Mouse (Mus musculus): ENCODE measurements around the gene Zfp51. TPM values are rescaled to one million over a fixed set of nuclear protein-coding genes. Genes with fewer than 3 reads are reported as not detected.

Gene Zfp51
- polyA plus RNA-seq, 1 experiment from 2014 or later = 17.0 TPM

DNA sequence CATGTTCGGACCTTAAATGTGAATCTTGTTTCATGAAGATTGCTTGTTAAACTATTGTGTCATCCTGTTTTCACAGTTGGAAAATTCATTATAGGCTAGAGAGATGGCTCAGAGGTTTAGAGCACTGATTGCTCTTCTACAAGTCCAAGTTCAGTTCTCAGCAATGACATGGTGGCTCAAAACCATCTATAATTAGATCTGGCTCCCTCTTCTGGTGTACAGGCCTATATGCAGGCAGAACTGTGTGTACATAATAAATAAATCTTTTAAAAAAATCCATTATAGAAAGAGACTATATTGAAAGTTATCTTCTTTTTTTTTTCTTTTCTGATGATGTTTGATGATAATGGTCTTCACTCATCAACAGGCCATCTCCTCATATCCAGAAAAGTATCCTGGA, 54.4 kb downstream of the Zfp51 start:
- H3K9ac ChIP-seq (ENCODE audit: low read depth, low read length) = no peak overlapping the region
- H3K27ac ChIP-seq (ENCODE audit: low read depth, low read length) = no peak overlapping the region
- no peak overlapping the region for H3K4me2 ChIP-seq (replicated peaks; ENCODE audit: low read depth, low read length)
- H3K27me3 ChIP-seq (ENCODE audit: control insufficient read depth, insufficient read depth, low read length) = no peaks in the 10 kb centered on the region
- H3K4me3 ChIP-seq (ENCODE audit: low read length) = no peak overlapping the region
- ATAC-seq (ENCODE audit: low FRiP score, low TSS enrichment) = no peak
- no peaks in the 10 kb centered on the region for H3K4me1 ChIP-seq (ENCODE audit: control insufficient read depth, insufficient read depth, low read length)
- H3K36me3 ChIP-seq (ENCODE audit: control insufficient read depth, insufficient read depth, low read length) = peaks cover 15% of the 10 kb centered on the region; the same call in 1 of the 2 replicates
- no peaks in the 10 kb centered on the region for H3K9me3 ChIP-seq (ENCODE audit: control insufficient read depth, low read length)
- 100% methylated on average over 1 of the region's 1 CpGs for WGBS

DNA sequence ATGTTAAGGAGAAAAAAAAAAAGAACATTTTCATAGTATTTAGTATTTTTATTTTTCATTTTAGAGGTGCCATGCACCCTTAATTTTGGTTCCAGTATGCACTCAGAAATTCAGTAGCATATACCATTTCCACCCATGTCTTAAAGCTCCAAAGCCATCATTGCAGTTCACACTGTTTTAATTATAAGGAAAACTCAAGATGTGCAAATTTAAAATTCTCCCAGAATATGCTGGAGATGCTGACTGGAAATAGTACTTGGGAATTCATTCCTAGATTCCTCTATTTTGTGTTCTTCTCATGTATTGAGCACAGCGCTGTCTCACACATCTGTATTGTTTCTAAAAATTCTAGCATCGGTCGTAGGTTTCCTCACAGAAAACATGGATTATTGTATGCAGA, 56.1 kb downstream of the Zfp51 start:
- H3K4me2 ChIP-seq (replicated peaks; ENCODE audit: low read depth, low read length) = no peak overlapping the region
- no peak overlapping the region for H3K9ac ChIP-seq (ENCODE audit: low read depth, low read length)
- no peaks in the 10 kb centered on the region for H3K27me3 ChIP-seq (ENCODE audit: control insufficient read depth, insufficient read depth, low read length)
- H3K4me1 ChIP-seq (ENCODE audit: control insufficient read depth, insufficient read depth, low read length) = no peaks in the 10 kb centered on the region
- peaks cover 12% of the 10 kb centered on the region; the same call in 1 of the 2 replicates for H3K36me3 ChIP-seq (ENCODE audit: control insufficient read depth, insufficient read depth, low read length)
- no peak overlapping the region for H3K4me3 ChIP-seq (ENCODE audit: low read length)
- ATAC-seq (ENCODE audit: low FRiP score, low TSS enrichment) = no peak
- no peak overlapping the region for H3K27ac ChIP-seq (ENCODE audit: low read depth, low read length)
- H3K9me3 ChIP-seq (ENCODE audit: control insufficient read depth, low read length) = no peaks in the 10 kb centered on the region
- WGBS = 94% methylated on average over 3 of the region's 3 CpGs

DNA sequence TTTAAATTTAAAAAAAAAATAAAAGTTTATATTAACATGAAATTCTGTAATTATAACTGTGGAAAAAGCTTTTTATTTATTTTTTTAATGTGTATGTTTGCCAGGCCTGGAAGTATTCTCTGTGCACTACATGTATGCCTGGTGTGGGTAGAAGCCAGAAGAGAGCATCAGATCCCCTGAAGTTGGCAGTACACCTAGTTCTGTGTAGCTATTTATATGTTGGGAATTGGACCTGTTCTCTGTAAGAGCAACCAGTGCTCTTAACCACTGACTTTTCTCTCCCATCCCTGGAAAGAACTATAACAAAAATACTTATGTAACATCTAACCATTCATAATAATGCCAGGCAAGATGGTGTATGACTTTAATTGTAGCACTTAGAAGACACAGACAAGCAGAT, 59.6 kb downstream of the Zfp51 start:
- Histone ChIP-seq H3K36me3 (ENCODE audit: control insufficient read depth, insufficient read depth, low read length) (peaks cover 12% of the 10 kb centered on the region; the same call in 1 of the 2 replicates), H3K9ac (ENCODE audit: low read depth, low read length) (no peak overlapping the region), H3K27me3 (ENCODE audit: control insufficient read depth, insufficient read depth, low read length) (no peaks in the 10 kb centered on the region), H3K4me2 (replicated peaks; ENCODE audit: low read depth, low read length) (no peak overlapping the region), H3K27ac (ENCODE audit: low read depth, low read length) (no peak overlapping the region), H3K4me3 (ENCODE audit: low read length) (no peak overlapping the region), H3K9me3 (ENCODE audit: control insufficient read depth, low read length) (no peaks in the 10 kb centered on the region), H3K4me1 (ENCODE audit: control insufficient read depth, insufficient read depth, low read length) (no peaks in the 10 kb centered on the region)
- ATAC-seq (ENCODE audit: low FRiP score, low TSS enrichment) = no peak

Other genes starting within 250 kb of the Zfp51 start
- gene Vmn1r234, start 224.3 kb upstream of the Zfp51 start, polyA plus RNA-seq (2014; fragmentation: Nextera tagmentation; extraction: Ambion mirVana) = not detected in 2 replicates
- gene Vmn1r235, start 194.0 kb upstream of the Zfp51 start, polyA plus RNA-seq (2014; fragmentation: Nextera tagmentation; extraction: Ambion mirVana) = not detected in 2 replicates
- not detected in 2 replicates for gene Vmn1r236, start 167.4 kb upstream of the Zfp51 start, polyA plus RNA-seq (2014; fragmentation: Nextera tagmentation; extraction: Ambion mirVana)
- not detected in 2 replicates for gene Vmn1r237, start 138.5 kb upstream of the Zfp51 start, polyA plus RNA-seq (2014; fragmentation: Nextera tagmentation; extraction: Ambion mirVana)
- gene Zfp677, start 66.6 kb upstream of the Zfp51 start, polyA plus RNA-seq (2014; fragmentation: Nextera tagmentation; extraction: Ambion mirVana) = 3.8 and 4.2 TPM in 2 replicates
- 5.8 and 6.9 TPM in 2 replicates for gene Zfp54, start 27.1 kb upstream of the Zfp51 start, polyA plus RNA-seq (2014; fragmentation: Nextera tagmentation; extraction: Ambion mirVana)
- gene Zfp53, start 38.6 kb downstream of the Zfp51 start, polyA plus RNA-seq (2014; fragmentation: Nextera tagmentation; extraction: Ambion mirVana) = 9.4 and 14.1 TPM in 2 replicates
- 3.0 and 3.6 TPM in 2 replicates for gene Zfp52, start 85.2 kb downstream of the Zfp51 start, polyA plus RNA-seq (2014; fragmentation: Nextera tagmentation; extraction: Ambion mirVana)
- 22.8 and 24.3 TPM in 2 replicates for gene Zfp948, start 116.6 kb downstream of the Zfp51 start, polyA plus RNA-seq (2014; fragmentation: Nextera tagmentation; extraction: Ambion mirVana)
- gene Zfp983, start 200.2 kb downstream of the Zfp51 start, polyA plus RNA-seq (2014; fragmentation: Nextera tagmentation; extraction: Ambion mirVana) = 2.6 and 4.4 TPM in 2 replicates
- 6.1 and 7.7 TPM in 2 replicates for gene Gm10226, start 241.5 kb downstream of the Zfp51 start, polyA plus RNA-seq (2014; fragmentation: Nextera tagmentation; extraction: Ambion mirVana)

All from kidney, embryonic 14.5 days (tissue).